Mouse (Mus musculus) kidney, postnatal 4 days (tissue): ENCODE results near the gene Dclk2.

Source experiments
- DNase-seq, 2 experiments: peaks; one replicate each; pipeline ENCODE4 v3.0.0; 2021; ENCODE audit warnings: mixed read lengths in 2 of 2

Gene Dclk2

DNA sequence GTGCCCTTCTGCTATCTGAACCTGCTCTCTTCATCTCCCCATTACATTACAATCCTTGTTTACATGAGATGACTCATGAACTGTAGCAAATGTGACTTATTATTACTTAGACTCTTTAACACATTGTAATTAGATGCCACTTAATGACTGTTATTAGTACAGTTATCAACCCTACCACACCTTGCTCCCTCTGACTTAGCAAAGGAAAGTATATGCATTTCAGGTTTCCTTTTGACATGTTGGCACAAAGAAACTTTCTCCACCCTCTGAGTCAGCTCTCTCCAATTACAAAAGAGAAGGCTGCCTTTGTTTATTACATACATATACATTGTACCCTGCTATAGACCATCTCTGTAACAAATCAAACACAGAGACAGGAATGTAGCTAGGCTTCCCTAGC lies 33.1 kb downstream of the Dclk2 start:
- no peak for DNase-seq

DNA sequence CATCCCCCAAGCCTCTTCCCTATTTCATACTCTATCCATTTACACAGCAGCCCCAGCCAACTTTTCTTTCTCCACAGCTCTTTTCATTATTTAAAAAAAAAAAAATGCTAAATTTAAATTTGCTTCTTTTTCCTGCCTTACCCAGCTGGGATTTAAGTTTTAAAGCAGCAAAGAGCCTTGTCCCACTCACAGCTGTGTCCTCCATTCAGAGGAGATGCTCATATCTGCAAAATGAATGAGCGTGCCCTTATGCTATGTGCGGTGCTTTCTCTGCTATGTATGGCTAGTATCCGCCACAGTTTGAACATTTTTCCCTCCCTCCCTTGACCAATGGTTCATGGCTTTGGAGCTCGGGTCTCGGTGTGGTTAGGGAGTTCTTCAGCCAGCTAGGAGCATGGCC lies 35.5 kb downstream of the Dclk2 start:
- DNase-seq: no peak

DNA sequence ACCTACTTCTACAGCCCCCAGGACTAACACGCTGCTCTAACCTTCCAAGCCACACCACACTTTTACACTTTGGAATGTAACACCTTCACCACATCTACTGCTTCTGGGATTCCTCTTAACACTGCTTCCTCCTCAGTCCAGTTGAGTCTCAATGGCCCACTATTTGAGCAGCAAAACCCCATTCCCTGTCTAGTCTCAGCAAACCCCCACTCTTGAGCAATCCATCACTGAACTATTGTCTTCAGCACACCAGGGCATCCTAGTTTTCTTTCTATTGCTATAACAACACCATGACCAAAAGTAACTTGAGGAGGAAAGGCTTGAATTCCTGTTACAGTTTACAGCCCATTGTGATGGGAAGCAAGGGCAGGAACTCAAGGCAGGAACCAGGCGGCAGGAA lies 36.2 kb downstream of the Dclk2 start:
- DNase-seq: no peak

DNA sequence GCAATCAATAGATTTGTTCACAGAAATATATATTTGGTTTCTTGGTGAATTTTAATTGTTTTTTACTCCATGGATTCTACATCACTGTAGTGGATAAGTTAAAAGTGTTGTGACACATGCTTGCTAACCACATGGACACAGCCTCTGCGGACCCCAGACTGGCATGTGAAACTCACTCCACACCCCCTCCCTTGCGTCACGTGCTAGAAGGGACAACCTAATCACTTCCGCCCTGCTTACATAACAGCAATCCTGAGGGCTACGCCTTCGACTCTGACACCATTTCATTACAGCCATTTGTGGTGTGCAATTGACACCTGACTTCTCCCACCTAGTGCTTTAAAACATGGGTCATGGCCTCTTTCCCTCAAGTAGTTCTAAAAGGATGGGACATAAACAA lies 36.7 kb downstream of the Dclk2 start:
- DNase-seq: no peak

DNA sequence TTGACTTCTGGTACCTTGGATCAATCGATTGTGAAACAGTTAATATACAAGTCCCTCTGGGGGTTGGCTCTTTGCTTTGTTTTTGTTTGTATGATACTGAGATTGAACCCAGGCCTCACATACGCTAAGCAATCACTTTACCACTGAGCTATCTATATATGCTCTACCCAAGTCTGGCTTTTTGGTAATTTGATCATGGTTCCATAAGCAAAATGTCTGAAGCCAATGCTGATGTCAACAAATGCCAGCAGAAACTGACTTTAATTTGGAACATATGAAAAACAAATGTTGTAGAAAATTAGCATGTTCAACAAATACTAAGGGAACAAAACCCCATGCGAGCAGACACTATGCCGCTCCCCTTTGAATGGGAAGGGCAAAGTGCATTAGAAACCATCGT lies 44.7 kb downstream of the Dclk2 start:
- no peak for DNase-seq

DNA sequence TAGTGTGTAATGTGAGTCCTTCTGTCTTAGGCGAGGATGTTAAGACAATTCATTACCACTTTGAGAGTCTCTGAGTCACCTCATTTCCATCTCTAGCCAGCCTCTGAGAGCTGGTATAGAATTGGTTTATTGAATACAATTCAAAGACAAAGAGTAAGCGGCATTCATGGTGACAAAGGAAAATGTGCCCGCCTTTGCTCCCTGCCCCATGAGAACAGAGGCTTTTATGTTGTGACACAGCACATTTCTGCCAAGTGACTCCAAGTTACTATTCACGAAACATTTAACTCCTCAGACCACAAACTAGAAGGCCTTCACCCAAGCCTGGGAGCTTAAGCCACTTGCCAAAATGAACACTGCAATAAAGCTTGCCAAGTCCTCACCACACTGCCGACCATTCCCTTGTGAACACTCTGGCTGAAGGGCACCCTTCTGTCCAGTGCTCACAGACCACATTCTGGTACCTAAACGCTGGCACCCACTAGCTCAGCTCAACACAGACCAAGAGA lies 47.5 kb downstream of the Dclk2 start:
- DNase-seq: no peak

DNA sequence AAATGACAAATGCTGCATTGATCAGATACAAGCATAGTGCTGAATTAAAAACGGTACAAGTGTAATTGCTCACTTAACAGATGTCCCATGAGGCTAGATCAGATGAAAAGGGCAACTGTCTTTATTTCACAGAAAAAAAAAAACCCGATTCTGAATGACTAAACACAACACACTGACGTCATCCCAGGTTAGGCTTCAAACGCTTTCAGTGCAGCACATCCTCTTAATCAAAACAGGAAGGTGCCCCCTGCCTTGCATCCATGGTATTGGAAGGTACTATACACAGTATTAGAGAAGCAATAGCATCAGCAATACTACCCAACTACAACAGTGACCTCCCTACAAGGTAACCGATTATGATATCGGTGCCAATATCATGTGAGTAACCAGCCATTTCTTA lies 49.7 kb downstream of the Dclk2 start:
- DNase-seq: no peak

DNA sequence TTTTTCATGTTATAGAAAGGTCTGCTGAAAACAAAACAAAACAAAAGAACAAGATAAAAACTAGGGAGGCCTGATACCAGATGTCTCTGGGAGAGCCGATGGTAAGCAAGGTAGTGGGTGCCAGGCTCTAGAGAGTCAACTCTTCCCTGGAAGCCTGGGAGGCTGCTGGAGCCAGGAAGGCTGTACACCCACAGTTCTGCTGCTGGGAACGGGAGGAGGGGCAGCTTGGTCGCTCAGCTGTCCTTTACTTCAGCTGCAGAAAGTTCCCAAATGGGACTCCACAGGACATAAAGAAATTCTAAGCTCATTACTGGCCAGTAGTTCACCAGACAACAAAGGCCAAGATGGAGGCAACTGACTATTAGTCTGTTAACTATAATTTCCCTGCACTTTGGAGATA lies 50.2 kb downstream of the Dclk2 start:
- no peak for DNase-seq

DNA sequence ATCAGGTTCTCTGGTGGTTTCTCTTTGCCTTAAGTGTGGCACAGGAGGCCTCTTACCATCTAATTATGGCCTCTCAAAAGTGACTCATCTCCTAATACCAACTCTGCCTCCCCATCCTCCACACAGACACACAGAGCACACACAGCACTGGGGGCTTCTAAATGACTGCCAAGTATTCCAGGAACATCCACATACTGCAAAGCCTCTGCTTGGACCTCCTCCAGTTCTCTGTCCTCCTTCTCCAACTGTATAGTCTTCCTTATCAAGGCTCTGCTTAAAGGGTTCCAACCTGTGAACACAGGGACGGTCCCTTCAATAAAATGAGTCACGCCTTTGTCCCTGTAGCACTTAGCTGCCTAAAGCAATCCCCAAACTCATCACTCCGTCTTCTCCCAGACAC lies 51.9 kb downstream of the Dclk2 start:
- DNase-seq: no peak

DNA sequence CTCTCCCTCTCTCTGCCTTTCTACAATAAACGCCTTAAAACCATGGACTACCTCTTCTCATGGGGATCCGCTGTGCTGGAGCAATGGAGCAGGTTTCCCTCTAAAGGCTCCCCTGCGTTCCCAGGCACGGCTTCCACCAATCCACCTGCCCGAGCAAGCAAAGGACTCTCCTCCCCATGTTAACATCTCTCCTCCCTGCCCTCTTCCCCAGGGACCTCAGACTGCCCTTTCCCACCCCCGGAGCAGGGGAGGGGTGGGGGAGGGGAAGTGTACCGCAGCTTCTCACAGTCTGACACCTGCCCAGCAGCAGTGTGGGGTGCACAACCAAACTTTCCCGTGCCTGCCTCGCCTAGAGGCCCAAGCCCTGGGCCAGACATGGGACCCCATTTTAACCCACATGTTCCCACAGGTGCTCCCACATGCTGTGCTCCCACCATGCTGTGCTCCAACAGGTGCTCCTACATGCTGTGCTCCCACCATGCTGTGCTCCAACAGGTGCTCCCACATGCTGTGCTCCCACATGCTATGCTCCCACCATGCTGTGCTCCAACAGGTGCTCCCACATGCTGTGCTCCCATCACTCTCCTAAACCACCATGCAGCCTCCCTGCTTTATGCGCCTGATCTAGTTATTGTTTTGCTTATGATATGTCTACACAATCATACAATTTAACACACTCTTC lies 57.2 kb downstream of the Dclk2 start:
- peak; percentile 7 to 10 for DNase-seq

DNA sequence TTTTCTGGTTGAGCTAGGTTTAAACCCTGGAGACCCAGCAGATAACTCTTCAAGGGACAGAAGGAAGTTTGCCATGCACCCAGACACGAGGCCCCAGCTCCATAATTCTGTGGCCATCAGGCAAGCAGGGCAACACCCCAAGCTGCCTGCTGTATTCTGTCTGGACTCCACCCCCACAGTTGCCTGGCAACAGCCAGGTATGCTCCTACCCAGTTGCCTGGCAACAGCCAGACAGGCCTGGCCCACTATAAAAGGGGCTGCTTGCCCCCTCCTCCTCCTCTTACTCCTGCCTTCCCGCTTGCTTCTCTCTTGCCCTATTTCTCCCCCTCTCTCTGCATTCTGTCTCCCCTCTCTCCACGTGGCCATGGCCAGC lies 57.7 kb downstream of the Dclk2 start:
- peak; percentile 47 to 62 for DNase-seq

DNA sequence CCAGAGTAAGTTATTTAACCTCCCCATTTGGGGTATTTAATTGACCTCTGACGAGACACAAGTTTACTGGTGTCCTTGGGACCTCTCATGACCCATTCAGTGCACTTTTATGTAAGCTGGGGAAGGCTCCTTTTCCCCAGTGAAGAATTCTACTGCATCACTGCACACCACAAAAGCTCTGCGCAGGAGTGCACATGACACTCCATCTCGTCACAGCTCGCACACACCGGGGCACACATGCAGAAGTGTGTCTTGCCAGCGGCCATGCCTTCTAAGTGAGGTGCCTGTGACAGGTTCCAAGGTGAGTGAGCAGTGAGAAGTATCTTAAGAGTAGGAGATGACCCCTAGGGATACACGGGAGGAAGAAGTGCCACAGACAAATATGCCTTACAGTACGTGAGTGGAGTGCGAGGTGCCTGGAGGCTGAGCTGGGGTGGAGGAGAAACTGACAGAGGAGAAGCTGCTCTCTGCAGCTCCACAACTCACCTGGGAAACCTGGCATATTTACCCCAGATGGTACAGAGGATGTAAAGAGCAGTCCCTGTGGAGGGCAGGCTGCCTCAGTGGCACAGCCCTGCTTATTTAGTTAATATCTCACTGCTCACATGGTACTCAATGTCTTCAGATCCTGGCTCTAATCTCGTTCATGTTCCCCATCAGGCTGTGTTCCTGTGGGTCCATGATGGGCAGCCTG lies 58.3 kb downstream of the Dclk2 start:
- DNase-seq: peak; percentile 10 to 31

DNA sequence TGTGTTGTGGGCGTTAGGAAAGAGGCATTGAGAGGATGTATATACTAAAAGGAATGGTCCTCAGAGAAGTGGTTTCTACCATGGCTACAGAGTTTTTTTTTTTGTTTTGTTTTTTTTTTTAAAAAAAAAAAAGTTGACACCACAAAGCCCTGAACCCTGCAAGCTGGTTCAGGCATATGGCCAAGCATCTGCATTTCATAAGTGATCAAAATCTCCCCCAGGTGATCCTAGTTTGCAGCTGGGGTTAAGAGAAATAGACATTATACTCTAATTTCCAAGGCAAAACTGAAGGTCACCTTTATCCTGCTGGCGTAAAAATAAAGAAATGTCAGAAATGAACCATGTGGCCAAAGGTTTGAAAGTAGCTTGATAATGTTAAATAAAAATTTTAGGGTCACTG lies 60.9 kb downstream of the Dclk2 start:
- no peak for DNase-seq

DNA sequence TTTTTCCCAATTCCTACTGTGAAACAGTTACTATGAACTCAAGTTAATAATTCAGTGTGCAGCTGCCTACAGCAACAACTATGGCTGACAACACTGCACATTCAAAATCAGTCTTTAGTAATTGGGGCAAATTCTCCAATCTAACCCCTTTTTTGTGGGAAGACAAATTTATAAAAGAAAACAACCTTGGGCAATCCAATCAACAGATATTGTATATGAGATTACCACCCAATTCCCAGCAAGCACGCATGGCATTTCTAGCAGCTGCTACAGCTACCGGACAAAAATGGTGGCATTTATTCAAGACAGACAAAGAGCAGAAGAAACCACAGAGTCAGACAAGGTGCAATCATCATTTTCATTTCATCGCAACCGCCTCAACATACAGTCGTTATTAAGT lies 62.0 kb downstream of the Dclk2 start:
- no peak for DNase-seq

DNA sequence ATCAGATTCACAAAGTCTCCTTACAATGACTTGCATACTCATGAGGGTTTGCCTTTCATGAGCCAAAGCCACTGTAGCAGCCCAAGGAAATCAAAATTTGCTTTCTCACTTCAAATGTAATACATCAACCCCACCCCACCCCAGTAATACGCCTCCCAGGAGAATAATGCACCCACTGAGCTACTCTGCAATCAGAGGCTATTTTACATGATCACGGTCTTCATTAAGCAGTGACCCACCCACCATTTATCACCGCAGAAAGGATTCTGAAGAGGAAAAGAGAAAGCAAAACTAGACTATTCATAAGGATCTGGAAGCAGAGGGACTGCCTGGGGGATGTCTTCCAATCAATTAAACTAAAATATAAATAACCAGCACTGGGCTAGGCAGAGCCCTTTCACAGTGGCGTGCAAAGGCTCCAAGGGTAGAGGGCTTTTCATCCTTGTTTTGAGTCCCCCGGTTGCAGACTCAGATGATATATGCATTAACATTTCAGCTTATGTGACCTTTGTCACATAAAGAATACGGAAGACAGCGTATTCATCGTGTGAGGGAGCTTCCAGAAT lies 62.7 kb downstream of the Dclk2 start:
- DNase-seq: no peak

DNA sequence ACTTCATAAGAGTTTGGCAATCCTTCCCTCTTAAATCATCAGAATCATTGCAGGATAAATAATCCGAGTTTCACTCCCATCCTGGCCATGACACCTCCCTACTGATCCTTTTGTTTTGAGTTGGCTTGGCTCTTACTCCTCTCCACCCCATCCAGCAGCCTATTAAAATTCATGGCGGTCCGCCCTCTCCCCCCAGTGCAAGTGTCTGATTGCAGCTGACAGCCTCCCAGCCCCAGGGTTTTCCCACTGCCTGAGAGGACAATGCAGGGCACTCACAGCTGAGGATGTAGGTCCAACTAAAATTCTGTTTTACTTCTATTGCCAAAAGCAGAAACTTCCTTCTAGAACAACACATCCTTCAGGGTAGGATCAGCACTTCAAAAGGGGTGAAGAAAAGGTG lies 67.8 kb downstream of the Dclk2 start:
- DNase-seq: peak; percentile 25

DNA sequence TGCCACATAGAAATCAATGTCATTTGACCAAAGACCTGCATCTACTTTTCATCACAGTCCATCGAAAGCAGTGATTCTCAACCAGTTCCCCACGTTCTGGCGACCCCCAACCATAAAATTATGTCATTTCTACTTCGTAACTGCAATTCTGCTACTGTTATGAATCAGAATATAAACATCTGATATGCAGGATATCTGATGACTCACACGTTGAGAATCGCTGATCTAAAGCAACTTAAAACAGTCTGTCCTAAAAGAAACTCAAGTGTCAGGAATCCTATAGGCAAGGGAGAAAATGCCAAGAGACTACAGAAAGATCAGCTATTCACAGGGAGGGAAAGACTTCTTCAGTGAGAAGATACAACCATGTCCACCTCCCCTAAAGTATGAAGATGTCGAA lies 69.5 kb downstream of the Dclk2 start:
- DNase-seq: no peak

DNA sequence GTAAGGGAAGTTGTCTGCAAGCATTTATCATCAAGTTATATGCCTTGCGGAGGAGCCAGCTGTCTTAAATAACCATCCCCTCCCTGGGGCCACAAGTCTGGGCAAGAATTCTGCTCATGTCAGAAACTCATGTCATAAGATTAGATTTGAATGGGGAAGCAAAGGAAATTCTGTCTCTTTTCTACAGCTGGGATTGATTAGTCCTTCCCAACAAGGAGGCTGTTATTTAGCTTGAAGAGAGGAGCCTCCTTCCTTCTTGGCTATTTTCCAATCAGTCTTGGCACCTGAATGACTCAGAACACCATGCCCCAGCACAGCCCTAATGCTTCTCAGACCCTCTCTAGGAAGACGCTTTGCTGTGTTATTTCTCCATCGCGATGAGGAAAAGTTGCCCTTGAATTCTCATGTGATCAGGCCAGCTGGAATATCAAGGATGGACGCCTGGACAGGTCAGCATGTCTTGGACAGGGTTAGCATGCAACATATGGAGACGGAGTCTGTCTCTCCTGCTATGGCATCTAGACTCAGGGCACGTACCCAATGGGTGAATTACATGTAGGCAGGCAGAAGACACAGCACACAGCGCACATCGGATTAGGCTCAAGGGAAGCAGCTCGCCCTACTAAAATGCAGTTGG lies 70.1 kb downstream of the Dclk2 start:
- peak in 1 of 2 experiments; percentile 26 for DNase-seq

DNA sequence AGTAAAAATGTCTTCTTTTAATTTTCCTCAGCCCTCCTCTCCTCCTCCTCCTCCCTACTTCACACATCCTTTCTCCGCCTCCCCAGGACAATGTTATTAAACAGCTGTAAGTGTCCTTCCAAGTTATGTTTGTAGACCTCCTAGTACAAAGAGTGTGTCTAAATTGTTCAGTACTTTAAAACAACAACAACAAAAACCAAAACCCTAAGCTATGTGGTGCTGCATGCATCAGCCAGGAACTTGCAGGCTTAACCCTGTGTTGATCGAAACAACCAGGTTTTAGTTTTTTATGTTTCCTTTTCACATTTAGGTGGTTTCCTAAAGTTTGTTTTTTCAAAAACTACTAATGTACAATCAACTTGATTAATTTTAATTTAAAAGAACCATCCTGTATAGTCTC lies 71.3 kb downstream of the Dclk2 start:
- no peak for DNase-seq

DNA sequence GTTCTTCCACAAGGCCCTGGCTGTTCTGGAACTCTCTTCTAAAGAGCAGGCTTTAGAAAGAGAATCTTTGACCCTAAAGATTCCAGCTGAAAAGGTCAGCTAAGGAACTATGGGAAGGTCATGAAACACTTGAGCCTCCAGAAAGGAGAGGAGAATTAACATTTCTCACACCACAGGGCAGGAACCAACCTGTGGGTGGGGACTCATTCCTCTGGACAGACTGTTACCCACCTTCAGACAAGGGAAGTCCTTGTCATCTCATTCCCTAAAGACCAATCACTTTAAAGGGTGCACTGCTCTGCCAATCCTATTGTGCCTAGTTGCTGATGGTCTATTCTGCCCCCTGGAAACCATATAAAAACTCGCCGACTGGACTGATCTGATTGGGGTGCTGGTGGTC lies 73.1 kb downstream of the Dclk2 start:
- no peak for DNase-seq

DNA sequence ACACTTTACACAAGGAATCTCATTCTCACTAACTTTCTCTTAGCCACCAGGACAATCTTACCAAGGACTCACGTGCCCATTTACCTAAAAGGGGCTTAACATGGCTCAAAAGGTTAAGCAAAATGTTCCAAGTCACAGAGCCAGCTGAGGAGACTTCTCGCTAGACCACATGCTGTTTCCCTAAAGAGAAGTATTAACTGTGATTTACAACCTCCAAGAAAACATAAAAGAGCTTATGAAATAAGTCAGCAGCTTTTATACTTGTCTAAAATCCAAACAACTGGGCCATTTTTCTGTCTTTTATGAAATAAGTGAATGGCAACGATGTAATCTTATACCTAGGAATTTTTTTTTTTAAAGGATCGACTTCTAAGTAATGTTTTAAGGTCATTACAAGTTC lies 74.6 kb downstream of the Dclk2 start:
- DNase-seq: no peak

DNA sequence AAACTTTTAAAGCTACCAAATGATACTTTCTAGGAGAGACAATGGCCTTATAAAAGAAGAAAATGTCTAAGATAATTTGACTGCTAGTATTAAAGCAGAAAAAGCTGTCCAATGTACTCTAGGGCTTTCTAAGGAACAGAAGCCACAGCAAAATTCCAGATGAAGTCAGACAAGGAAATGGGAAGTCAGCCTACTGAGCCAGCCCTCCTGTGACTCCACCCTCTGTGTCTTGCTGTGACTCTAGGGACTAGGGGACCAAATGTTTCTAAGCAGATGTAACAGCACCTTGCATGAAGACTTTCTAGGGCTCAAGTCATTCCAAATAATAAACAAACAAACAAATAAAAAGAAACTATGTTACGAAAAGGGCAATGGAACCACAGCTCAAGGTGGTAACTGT lies 75.1 kb downstream of the Dclk2 start:
- no peak for DNase-seq

DNA sequence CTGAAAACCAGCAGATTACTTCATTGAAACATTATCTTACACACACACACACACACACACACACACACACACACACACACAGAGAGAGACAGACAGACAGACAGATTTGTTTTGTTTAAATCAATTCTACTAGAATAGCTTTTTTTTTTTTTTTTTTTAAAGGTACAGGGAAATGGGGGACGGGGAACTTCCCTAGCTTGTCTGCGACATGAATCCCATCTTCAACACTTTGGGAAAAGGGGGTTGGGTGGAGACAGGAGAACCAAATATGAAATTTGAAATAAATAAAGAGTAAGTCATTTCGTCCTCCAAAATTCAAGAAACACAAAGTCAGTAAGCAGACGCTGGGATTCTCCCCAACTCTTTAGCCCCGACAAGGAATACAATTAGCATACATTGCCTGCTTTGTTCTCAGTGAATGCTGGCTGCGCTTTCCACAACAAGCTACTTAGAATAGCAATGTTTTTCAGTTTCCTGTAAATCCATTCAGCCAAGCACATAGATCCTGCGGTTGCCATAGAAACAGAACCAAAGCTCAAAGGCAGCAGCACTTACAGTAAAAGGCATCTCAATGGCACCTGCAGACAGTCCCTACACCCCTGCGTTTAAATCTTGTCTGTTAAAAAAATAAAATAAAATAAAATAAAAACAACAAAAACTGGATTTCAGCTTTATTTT lies 75.7 kb downstream of the Dclk2 start:
- no peak for DNase-seq
